ENCODE assay signal across 17 mouse cellular contexts in the genomic region with DNA sequence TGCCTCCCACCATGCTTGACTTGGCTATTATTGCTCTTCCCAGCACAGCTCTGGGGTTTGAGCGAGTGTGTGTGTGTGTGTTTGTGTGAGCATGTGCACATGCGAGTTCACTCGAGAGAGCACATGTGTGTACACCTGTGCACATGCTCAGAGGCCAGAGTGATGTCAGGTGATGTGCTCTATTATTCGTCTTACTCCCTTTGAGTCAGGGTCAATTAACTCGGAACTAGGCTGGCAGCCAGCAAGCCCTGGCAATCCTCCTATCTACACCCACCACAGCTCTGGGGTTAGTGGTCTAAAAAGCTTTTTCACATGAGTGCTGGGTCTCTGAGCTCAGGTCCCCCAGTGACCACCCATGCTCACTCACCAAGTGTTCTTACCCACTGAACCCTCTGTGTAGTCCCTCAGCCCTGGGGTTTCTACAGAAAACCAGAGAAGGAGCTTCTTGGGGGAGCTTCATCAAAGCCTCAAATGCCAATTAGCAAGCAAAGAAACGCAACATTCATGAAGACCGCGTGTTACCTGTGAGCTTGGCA. TPM values are rescaled to one million over a fixed set of nuclear protein-coding genes. Genes with fewer than 3 reads are reported as not detected.
DNase-seq lines count a peak whose midpoint lies in the region; TF ChIP-seq lines count a peak whose summit lies in the region.
"Had no signal": no experiment of that assay in that cellular context is flagged by ENCODE, and none has a peak within 500 bp of the region (broad histone marks: within the 10 kb centered on the region; RNA-seq: fewer than 3 reads in every experiment).

No protein-coding gene starts in this region.

- H3K4me3 ChIP-seq in layer of hippocampus, adult 2 months, result no peak overlapping the region
- H3K4me3 ChIP-seq: embryonic facial prominence, embryonic 13.5 days; heart, embryonic 13.5 days; limb, embryonic 13.5 days; liver, embryonic 15.5 days; neural tube, embryonic 12.5 days had no signal

- TF ChIP-seq CTCF in layer of hippocampus, adult 2 months (conservative IDR thresholded peaks at IDR 0.05), result no peak

- H3K27ac ChIP-seq in layer of hippocampus, adult 2 months, result peak overlapping the region; percentile 66; the same call in 1 of the 2 replicates
- H3K27ac ChIP-seq: embryonic facial prominence, embryonic 13.5 days; heart, embryonic 13.5 days; limb, embryonic 13.5 days; liver, embryonic 15.5 days; neural tube, embryonic 12.5 days had no signal

- peak; percentile 33 to 44 for DNase-seq in cerebellum, postnatal 14 days
- no peak for DNase-seq in cerebellum, adult 11-12 months
- DNase-seq in layer of hippocampus, adult 2 months (ENCODE audit: low spot score in 2 of 2), result no peak
- DNase-seq in layer of hippocampus, postnatal 14 days (ENCODE audit: low spot score in 2 of 2), result no peak
- peak; percentile 54 to 60 for DNase-seq in kidney, adult 8-10 months
- DNase-seq in kidney, postnatal 36 days, result peak; percentile 65 to 75
- no peak for DNase-seq in urinary bladder, postnatal 10 days (ENCODE audit: low spot score)
- DNase-seq in embryo, embryonic 10 days (ENCODE audit: low spot score), result no peak
- DNase-seq: adrenal gland, adult 8-10 months; cerebellum, adult 11 months; lung, postnatal 10 days; thymus, postnatal 4 days had no signal

RNA-seq across cellular contexts. Expression of a gene that starts 11.4 kb away (rescaled TPM):
- total RNA-seq in layer of hippocampus, adult 2 months (2021), result 10 to 100 TPM; 37.1 to 37.4 TPM
- 10 to 100 TPM; 39.6 to 41.8 TPM for total RNA-seq in layer of hippocampus, postnatal 14 days (2021)

RNA-seq across cellular contexts. Expression of a gene that starts 56.7 kb away (rescaled TPM):
- total RNA-seq in layer of hippocampus, adult 2 months (2021), result 1 to 10 TPM; 4.5 TPM
- 1 to 10 TPM; 3.1 to 3.5 TPM for total RNA-seq in layer of hippocampus, postnatal 14 days (2021)

Comparison
In these comparisons a context has a peak if more than half of its experiments do, and no peak if none do; other contexts are left out.
1. DNase-seq: peak in cerebellum, postnatal 14 days (2 of 2), kidney, adult 8-10 months (2 of 2) and kidney, postnatal 36 days (2 of 2); none in cerebellum, adult 11-12 months (single experiment), layer of hippocampus, adult 2 months (0 of 2), layer of hippocampus, postnatal 14 days (0 of 2), urinary bladder, postnatal 10 days (single experiment) and embryo, embryonic 10 days (single experiment).